Mouse (Mus musculus) kidney, embryonic 16.5 days (tissue): Measurements from ENCODE around the gene Gm49342. TPM values are rescaled to one million over a fixed set of nuclear protein-coding genes. Genes with fewer than 3 reads are reported as not detected.

Source experiments
- ATAC-seq: fragments of 200-750 bp; cut with Nextera tagmentation; 2 replicates; pipeline ENCODE4 v1.8.0; 2017; ENCODE audit warnings: moderate TSS enrichment; ENCODE audit not compliant: low FRiP score, low TSS enrichment
- H3K27ac ChIP-seq: fragments of 300-500 bp; sonication (generic); 2 replicates; pipeline ENCODE4 v1.5.1; 2014; ENCODE audit warnings: low read length
- H3K27me3 ChIP-seq: fragments of 300-500 bp; sonication (generic); 2 replicates; pipeline ENCODE4 v1.6.1; 2014; ENCODE audit warnings: low read length, control low read depth, mixed read lengths; ENCODE audit not compliant: insufficient read depth
- H3K36me3 ChIP-seq: fragments of 300-500 bp; sonication (generic); 2 replicates; pipeline ENCODE4 v1.6.1; 2014; ENCODE audit warnings: low read length, control low read depth, mixed read lengths; ENCODE audit not compliant: insufficient read depth
- H3K4me1 ChIP-seq: fragments of 300-500 bp; sonication (generic); 2 replicates; pipeline ENCODE4 v1.6.1; 2014; ENCODE audit warnings: low read length, control low read depth, mixed read lengths; ENCODE audit not compliant: insufficient read depth
- H3K4me2 ChIP-seq: fragments of 300-500 bp; sonication (generic); replicated peaks from 2 replicates; pipeline ENCODE4 v1.6.1; 2014; ENCODE audit warnings: low read depth, low read length
- H3K4me3 ChIP-seq: fragments of 300-500 bp; sonication (generic); 2 replicates; pipeline ENCODE4 v1.5.1; 2014; ENCODE audit warnings: mild to moderate bottlenecking, low read length
- H3K9ac ChIP-seq: fragments of 300-500 bp; sonication (generic); replicated peaks from 2 replicates; pipeline ENCODE4 v1.6.1; 2014; ENCODE audit warnings: low read length
- H3K9me3 ChIP-seq: fragments of 300-500 bp; sonication (generic); 2 replicates; pipeline ENCODE4 v1.6.1; 2016; ENCODE audit warnings: low read length, control low read depth
- WGBS: fragments of 180-500 bp; shearing (Covaris S2); extraction: QIAGEN DNeasy Blood & Tissue Kit; methylation state at CpG from one replicate; pipeline ENCODE4 v1.1.7; 2014; 5-methylcytosine and 5-hydroxymethylcytosine counted together
- polyA plus RNA-seq: library from polyadenylated mRNA; unstranded; fragments of >200 nt; fragmentation: Nextera tagmentation; extraction: Ambion mirVana; gene quantifications from 2 replicates; pipeline ENCODE4 v1.2.1, GENCODE M21; 2015

The Gm49342 gene
- polyA plus RNA-seq, 1 experiment from 2014 or later, result not detected

- no peak overlapping the region for H3K4me2 ChIP-seq
- H3K36me3 ChIP-seq, result no peaks in the 10 kb centered on the region
- 76% methylated on average over 13 of the region's 13 CpGs for WGBS
- ATAC-seq, result peak; percentile 46; the same call in 1 of the 2 replicates
- no peak overlapping the region for H3K4me3 ChIP-seq
- H3K9me3 ChIP-seq, result no peaks in the 10 kb centered on the region
- no peaks in the 10 kb centered on the region; the same call in 1 of the 2 replicates for H3K4me1 ChIP-seq
- H3K27ac ChIP-seq, result peak overlapping the region; percentile 47
- H3K27me3 ChIP-seq, result no peaks in the 10 kb centered on the region
- no peak overlapping the region for H3K9ac ChIP-seq
Observed at GRCm38 (mm10) chr14:51007914-51008713, 63.8 kb downstream of the Gm49342 start.

DNA sequence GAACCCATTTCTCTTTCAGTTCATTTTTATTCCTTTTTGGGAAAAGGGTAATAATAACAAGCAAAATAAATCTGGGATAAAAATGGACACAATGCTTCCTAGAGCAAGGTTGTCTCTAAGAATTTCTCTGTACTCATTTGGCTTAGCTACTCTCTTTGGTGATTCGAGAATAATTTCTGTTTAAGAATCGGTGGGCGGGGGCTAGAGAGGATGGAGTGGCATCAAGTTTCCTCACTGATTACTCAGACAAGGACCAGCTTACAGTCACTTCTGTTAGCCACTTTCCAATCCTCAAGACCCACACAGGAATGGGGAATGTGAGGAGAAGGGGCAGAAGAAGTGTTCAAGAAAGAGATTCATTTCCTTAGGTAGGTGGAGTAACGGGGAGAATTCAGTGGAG lies 64.5 kb downstream of the Gm49342 start:
- no peak for ATAC-seq
- WGBS, result 80% methylated on average over 4 of the region's 4 CpGs

DNA sequence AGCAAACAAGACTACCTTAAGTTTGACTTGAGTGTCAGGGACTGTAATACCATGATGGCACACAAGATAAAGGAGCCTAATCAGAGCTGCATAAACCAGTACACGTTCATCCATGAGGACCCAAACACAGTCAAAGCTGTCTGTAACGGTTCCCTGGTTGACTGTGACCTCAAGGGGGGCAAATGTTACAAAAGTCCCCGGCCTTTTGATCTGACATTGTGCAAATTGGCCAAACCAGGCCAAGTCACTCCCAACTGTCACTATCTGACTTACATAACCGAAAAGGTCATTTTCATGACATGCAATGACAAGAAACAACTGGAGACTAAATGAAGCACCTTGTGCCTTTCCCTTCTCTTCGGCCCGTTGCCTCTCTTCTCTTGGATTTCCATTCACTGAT lies 65.3 kb downstream of the Gm49342 start:
- Histone ChIP-seq H3K9ac (no peak overlapping the region), H3K9me3 (no peaks in the 10 kb centered on the region), H3K27ac (no peak overlapping the region), H3K4me3 (no peak overlapping the region), H3K4me1 (no peaks in the 10 kb centered on the region; the same call in 1 of the 2 replicates), H3K27me3 (no peaks in the 10 kb centered on the region), H3K4me2 (no peak overlapping the region), H3K36me3 (no peaks in the 10 kb centered on the region)
- WGBS, result 82% methylated on average over 6 of the region's 6 CpGs
- no peak for ATAC-seq

More for the DNA sequence above, 64.5 kb downstream of the Gm49342 start:
- Histone ChIP-seq H3K27me3 (no peaks in the 10 kb centered on the region), H3K36me3 (no peaks in the 10 kb centered on the region), H3K9me3 (no peaks in the 10 kb centered on the region), H3K27ac (no peak overlapping the region), H3K9ac (no peak overlapping the region), H3K4me3 (no peak overlapping the region), H3K4me1 (no peaks in the 10 kb centered on the region; the same call in 1 of the 2 replicates), H3K4me2 (no peak overlapping the region)

Other genes with a start within 250 kb of the Gm49342 start
- not detected in 2 replicates for gene Olfr748, start 237.1 kb upstream of the Gm49342 start, polyA plus RNA-seq
- not detected in 2 replicates for gene Olfr749, start 199.4 kb upstream of the Gm49342 start, polyA plus RNA-seq
- gene Ttc5, start 159.0 kb upstream of the Gm49342 start, polyA plus RNA-seq, result 80.8 and 83.9 TPM in 2 replicates
- gene Ccnb1ip1, start 136.8 kb upstream of the Gm49342 start, polyA plus RNA-seq, result not detected in 2 replicates
- 61.8 and 70.2 TPM in 2 replicates for gene Parp2, start 136.7 kb upstream of the Gm49342 start, polyA plus RNA-seq
- gene Tep1, start 74.0 kb upstream of the Gm49342 start, polyA plus RNA-seq, result 9.6 and 10.2 TPM in 2 replicates
- 0.27 and 0.41 TPM in 2 replicates for gene Klhl33, start 47.0 kb upstream of the Gm49342 start, polyA plus RNA-seq
- gene Osgep, start 19.6 kb upstream of the Gm49342 start, polyA plus RNA-seq, result 176 and 196 TPM in 2 replicates
- gene Apex1, start 19.5 kb upstream of the Gm49342 start, polyA plus RNA-seq, result 276 and 285 TPM in 2 replicates
- 57.7 and 60.8 TPM in 2 replicates for gene Pip4p1, start 13.7 kb upstream of the Gm49342 start, polyA plus RNA-seq
- 78.2 and 79.3 TPM in 2 replicates for gene Pnp, start 13.4 kb upstream of the Gm49342 start, polyA plus RNA-seq
- gene Pnp2, start 11.5 kb downstream of the Gm49342 start, polyA plus RNA-seq, result 0.66 TPM in 1 of 2 replicates, not detected in the other
- gene Rnase10, start 63.2 kb downstream of the Gm49342 start, polyA plus RNA-seq, result not detected in 2 replicates
- gene Rnase9, start 97.4 kb downstream of the Gm49342 start, polyA plus RNA-seq, result 0.14 and 0.30 TPM in 2 replicates
- 0.44 TPM in 1 of 2 replicates, not detected in the other for gene Rnase11, start 105.6 kb downstream of the Gm49342 start, polyA plus RNA-seq
- 9.0 and 10.2 TPM in 2 replicates for gene Rnase12, start 113.1 kb downstream of the Gm49342 start, polyA plus RNA-seq
- gene Olfr750, start 129.9 kb downstream of the Gm49342 start, polyA plus RNA-seq, result not detected in 2 replicates
- gene Rnase4, start 146.6 kb downstream of the Gm49342 start, polyA plus RNA-seq, result 45.5 and 47.7 TPM in 2 replicates
- gene Ang, start 146.6 kb downstream of the Gm49342 start, polyA plus RNA-seq, result 8.6 and 8.9 TPM in 2 replicates
- gene Eddm3b, start 169.9 kb downstream of the Gm49342 start, polyA plus RNA-seq, result 1.5 and 2.2 TPM in 2 replicates
- 0.64 and 0.89 TPM in 2 replicates for gene Rnase6, start 179.4 kb downstream of the Gm49342 start, polyA plus RNA-seq
- 0.26 and 0.66 TPM in 2 replicates for gene Rnase1, start 202.3 kb downstream of the Gm49342 start, polyA plus RNA-seq
- gene Rnase2b, start 217.7 kb downstream of the Gm49342 start, polyA plus RNA-seq, result not detected in 2 replicates